Comparison of ENCODE assay signal across 13 mouse cellular contexts in genomic region chr17:86506881-86507280, GRCm38 (mm10). TPM values are rescaled to one million over a fixed set of nuclear protein-coding genes. Genes with fewer than 3 reads are reported as not detected.
DNase-seq lines count a peak whose midpoint lies in the region; ATAC-seq and TF ChIP-seq lines count a peak whose summit lies in the region.
"Had no signal": no experiment of that assay in that cellular context is flagged by ENCODE, and none has a peak within 500 bp of the region (broad histone marks: within the 10 kb centered on the region; RNA-seq: fewer than 3 reads in every experiment).

No protein-coding gene starts in this region.

- TF ChIP-seq EP300 in heart, adult 2 months (IDR thresholded peaks at IDR 0.05; ENCODE audit: insufficient read depth, low read depth, low read length), result no peak

- H3K4me2 ChIP-seq in kidney, embryonic 15.5 days, result no peak overlapping the region
- H3K4me2 ChIP-seq in neural tube, embryonic 13.5 days, result no peak overlapping the region
- H3K4me2 ChIP-seq: liver, embryonic 15.5 days had no signal

- intact Hi-C loops in heart, adult 2 months (cut with DNase I), result no loop called here
- intact Hi-C loops in heart, postnatal 25 days (cut with DNase I), result no loop called here

- H3K4me1 ChIP-seq in heart, adult 2 months (ENCODE audit: control insufficient read depth, insufficient read depth, low read length), result peaks cover 21% of the 10 kb centered on the region
- H3K4me1 ChIP-seq in kidney, embryonic 15.5 days, result peaks cover 30% of the 10 kb centered on the region
- peaks cover 3% of the 10 kb centered on the region; the same call in 1 of the 2 replicates for H3K4me1 ChIP-seq in neural tube, embryonic 13.5 days (replicated peaks)

- H3K27ac ChIP-seq in heart, adult 2 months, result peak overlapping the region; percentile 83
- peak overlapping the region; percentile 84 for H3K27ac ChIP-seq in kidney, embryonic 15.5 days
- peak overlapping the region; percentile 40; the same call in 1 of the 2 replicates for H3K27ac ChIP-seq in neural tube, embryonic 13.5 days (replicated peaks)
- H3K27ac ChIP-seq: liver, embryonic 15.5 days had no signal

- no peak for DNase-seq in heart, adult 2 months
- DNase-seq in heart, postnatal 25 days (ENCODE audit: low spot score), result no peak
- DNase-seq in kidney, postnatal 14 days, result no peak
- DNase-seq in neural tube, embryonic 10.5 days (ENCODE audit: extremely low spot score, low spot score), result no peak
- no peak for DNase-seq in natural killer cell, adult 2 months (ENCODE audit: low spot score in 2 of 2)
- no peak for DNase-seq in cerebellum, postnatal 25 days
- DNase-seq: B cell, adult 2 months; cerebellum, adult 11 months; layer of hippocampus, postnatal 36 days had no signal

- peaks cover 2% of the 10 kb centered on the region; the same call in 1 of the 2 replicates for H3K36me3 ChIP-seq in heart, adult 2 months (ENCODE audit: control insufficient read depth, insufficient read depth, low read length)
- H3K36me3 ChIP-seq in kidney, embryonic 15.5 days, result no peaks in the 10 kb centered on the region
- peaks cover 7% of the 10 kb centered on the region; the same call in 1 of the 2 replicates for H3K36me3 ChIP-seq in neural tube, embryonic 13.5 days
- H3K36me3 ChIP-seq: liver, embryonic 15.5 days had no signal

- peak overlapping the region; percentile 45 for H3K9ac ChIP-seq in heart, adult 2 months (ENCODE audit: low read depth, low read length)
- 0 out of 2 replicates have a peak overlapping the region, but pooled peaks have one; percentile 10 for H3K9ac ChIP-seq in kidney, embryonic 15.5 days
- no peak overlapping the region for H3K9ac ChIP-seq in neural tube, embryonic 13.5 days
- H3K9ac ChIP-seq: liver, embryonic 15.5 days had no signal

- H3K4me3 ChIP-seq in heart, adult 2 months, result no peak overlapping the region
- no peak overlapping the region for H3K4me3 ChIP-seq in kidney, embryonic 15.5 days (replicated peaks)
- H3K4me3 ChIP-seq in neural tube, embryonic 13.5 days, result no peak overlapping the region
- H3K4me3 ChIP-seq: liver, embryonic 15.5 days; myocyte had no signal

- no peaks in the 10 kb centered on the region for H3K27me3 ChIP-seq in heart, adult 2 months (ENCODE audit: control insufficient read depth, insufficient read depth, low read length)
- H3K27me3 ChIP-seq in kidney, embryonic 15.5 days, result no peaks in the 10 kb centered on the region
- H3K27me3 ChIP-seq in neural tube, embryonic 13.5 days, result no peaks in the 10 kb centered on the region
- H3K27me3 ChIP-seq: liver, embryonic 15.5 days had no signal

- 39% methylated on average over 5 of the region's 5 CpGs for WGBS in heart, adult 2 months
- 55% methylated on average over 5 of the region's 5 CpGs for whole genome bisulfite sequencing in kidney, embryonic 15.5 days
- WGBS in neural tube, embryonic 13.5 days, result 73% methylated on average over 5 of the region's 5 CpGs

- TF ChIP-seq POLR2A in heart, adult 2 months (IDR thresholded peaks at IDR 0.05; ENCODE audit: insufficient read depth, low read depth, low read length), result peak; percentile 36; the same call in 1 of the 2 replicates

- ATAC-seq in kidney, embryonic 15.5 days (replicated peaks; ENCODE audit: low FRiP score), result no peak
- no peak for ATAC-seq in neural tube, embryonic 13.5 days (ENCODE audit: low read depth)

- no peak for TF ChIP-seq CTCF in heart, adult 2 months (IDR thresholded peaks at IDR 0.05)

- no peaks in the 10 kb centered on the region for H3K9me3 ChIP-seq in kidney, embryonic 15.5 days (replicated peaks)
- no peaks in the 10 kb centered on the region for H3K9me3 ChIP-seq in neural tube, embryonic 13.5 days
- H3K9me3 ChIP-seq: liver, embryonic 15.5 days had no signal

- no peaks in the 10 kb centered on the region for H3K79me2 ChIP-seq in heart, adult 2 months (replicated peaks; ENCODE audit: control insufficient read depth, insufficient read depth, low read length)

RNA-seq across cellular contexts. Expression of gene Gm10309, which starts 1.8 kb away (rescaled TPM):
- total RNA-seq in heart, adult 2 months (2021), result not detected
- 0.08 TPM in 1 of 2 replicates, not detected in the other for polyA plus RNA-seq in heart, adult 2 months (2012; rRNA removed)
- total RNA-seq in heart, postnatal 25 days (2021), result not detected
- polyA plus RNA-seq in kidney, embryonic 15.5 days (2015; fragmentation: Nextera tagmentation; extraction: Ambion mirVana), result 0.30 and 0.31 TPM in 2 replicates
- 0.23 and 0.46 TPM in 2 replicates for polyA plus RNA-seq in neural tube, embryonic 13.5 days (2015; fragmentation: Nextera tagmentation; extraction: Ambion mirVana)
- total RNA-seq: layer of hippocampus, postnatal 36 days had no signal
- polyA plus RNA-seq: liver, embryonic 15.5 days had no signal
